Mouse (Mus musculus): ENCODE data around the gene Zhx3. TPM values are rescaled to one million over a fixed set of nuclear protein-coding genes. Genes with fewer than 3 reads are reported as not detected.

Gene Zhx3
- polyA plus RNA-seq, 1 experiment: 26.2 TPM

DNA sequence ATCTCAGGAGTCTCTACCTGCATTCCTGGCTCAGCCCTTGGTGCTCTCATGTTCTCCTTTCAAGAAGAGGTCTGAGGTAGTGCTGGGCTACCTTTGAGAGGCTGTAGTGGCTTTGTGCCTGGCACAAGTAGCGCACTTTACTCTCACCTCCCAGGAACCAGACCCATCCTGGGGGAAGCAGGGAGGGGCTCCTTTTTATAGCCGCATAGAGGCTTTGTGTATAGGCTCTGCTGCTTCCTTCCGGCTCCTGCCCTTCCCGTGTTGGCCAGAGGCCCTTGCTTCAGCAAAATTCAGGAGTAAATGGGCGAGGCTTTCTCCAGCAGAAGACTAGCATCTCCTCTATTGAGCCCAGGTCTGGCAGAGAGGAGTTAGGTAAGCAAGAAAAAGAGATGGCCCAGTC is 134.4 kb downstream of the Zhx3 start:
- Histone ChIP-seq H3K27ac (ENCODE audit: insufficient read depth, low read length) (0 out of 2 replicates have a peak overlapping the region, but pooled peaks have one; percentile 15), H3K4me1 (ENCODE audit: control insufficient read depth, insufficient read depth, low read length) (peaks cover 39% of the 10 kb centered on the region), H3K4me3 (replicated peaks; ENCODE audit: insufficient read depth, low read depth, low read length) (no peak overlapping the region), H3K27me3 (ENCODE audit: control insufficient read depth, insufficient read depth, low read length) (no peaks in the 10 kb centered on the region)
- DNase-seq: no peak
- TF ChIP-seq POLR2A (IDR thresholded peaks at IDR 0.05; ENCODE audit: borderline replicate concordance, insufficient read depth, low read length) (no peak), CTCF (IDR thresholded peaks at IDR 0.05; ENCODE audit: borderline replicate concordance, insufficient read depth, low read depth, low read length) (no peak)
- WGBS: 21% methylated on average over 5 of the region's 5 CpGs

DNA sequence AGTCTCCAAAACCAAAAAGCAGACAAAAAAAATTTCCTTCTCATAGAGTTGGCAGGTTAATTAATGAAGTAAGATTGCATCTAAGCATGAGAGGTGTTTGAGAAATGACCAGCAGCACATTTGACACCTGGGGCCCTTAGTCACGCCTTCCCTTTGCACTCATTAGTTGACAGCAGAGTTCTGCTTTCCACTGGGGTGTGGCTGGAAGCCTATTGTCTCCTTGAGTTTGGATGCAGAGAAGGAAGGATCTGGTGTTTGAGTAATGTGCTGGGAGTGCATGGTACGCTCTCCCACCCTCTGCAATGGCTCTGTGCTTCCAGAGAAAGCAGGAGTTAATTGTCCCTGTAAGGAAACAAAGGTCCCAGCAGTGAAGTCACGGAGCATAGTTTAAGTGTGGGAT is 136.3 kb downstream of the Zhx3 start:
- 93% methylated on average over 3 of the region's 3 CpGs for WGBS
- no peak overlapping the region for H3K4me3 ChIP-seq (replicated peaks; ENCODE audit: insufficient read depth, low read depth, low read length)
- DNase-seq: no peak
- no peaks in the 10 kb centered on the region for H3K27me3 ChIP-seq (ENCODE audit: control insufficient read depth, insufficient read depth, low read length)
- no peak for TF ChIP-seq CTCF (IDR thresholded peaks at IDR 0.05; ENCODE audit: borderline replicate concordance, insufficient read depth, low read depth, low read length)
- no peak for TF ChIP-seq POLR2A (IDR thresholded peaks at IDR 0.05; ENCODE audit: borderline replicate concordance, insufficient read depth, low read length)
- peaks cover 33% of the 10 kb centered on the region for H3K4me1 ChIP-seq (ENCODE audit: control insufficient read depth, insufficient read depth, low read length)
- H3K27ac ChIP-seq (ENCODE audit: insufficient read depth, low read length): no peak overlapping the region

- no peak for DNase-seq
- H3K27ac ChIP-seq (ENCODE audit: insufficient read depth, low read length): no peak overlapping the region
- H3K27me3 ChIP-seq (ENCODE audit: control insufficient read depth, insufficient read depth, low read length): no peaks in the 10 kb centered on the region
- TF ChIP-seq POLR2A (IDR thresholded peaks at IDR 0.05; ENCODE audit: borderline replicate concordance, insufficient read depth, low read length) (no peak), CTCF (IDR thresholded peaks at IDR 0.05; ENCODE audit: borderline replicate concordance, insufficient read depth, low read depth, low read length) (no peak)
- H3K4me1 ChIP-seq (ENCODE audit: control insufficient read depth, insufficient read depth, low read length): peaks cover 30% of the 10 kb centered on the region
- WGBS: 88% methylated on average over 5 of the region's 5 CpGs
- no peak overlapping the region for H3K4me3 ChIP-seq (replicated peaks; ENCODE audit: insufficient read depth, low read depth, low read length)
These were observed 137.0 kb downstream of the Zhx3 start for GRCm38 (mm10) chr2:160735706-160736310.

GRCm38 (mm10) chr2:160734331-160734730 is 138.5 kb downstream of the Zhx3 start:
- DNase-seq: no peak
- Histone ChIP-seq H3K4me1 (ENCODE audit: control insufficient read depth, insufficient read depth, low read length) (peaks cover 27% of the 10 kb centered on the region; the same call in 1 of the 2 replicates), H3K4me3 (replicated peaks; ENCODE audit: insufficient read depth, low read depth, low read length) (no peak overlapping the region), H3K27ac (ENCODE audit: insufficient read depth, low read length) (no peak overlapping the region), H3K27me3 (ENCODE audit: control insufficient read depth, insufficient read depth, low read length) (no peaks in the 10 kb centered on the region)
- WGBS: 36% methylated on average over 3 of the region's 3 CpGs
- TF ChIP-seq CTCF (IDR thresholded peaks at IDR 0.05; ENCODE audit: borderline replicate concordance, insufficient read depth, low read depth, low read length) (no peak), POLR2A (IDR thresholded peaks at IDR 0.05; ENCODE audit: borderline replicate concordance, insufficient read depth, low read length) (no peak)

GRCm38 (mm10) chr2:160733131-160733531 is 139.7 kb downstream of the Zhx3 start:
- DNase-seq: no peak
- H3K27me3 ChIP-seq (ENCODE audit: control insufficient read depth, insufficient read depth, low read length): no peaks in the 10 kb centered on the region
- peaks cover 23% of the 10 kb centered on the region; the same call in 1 of the 2 replicates for H3K4me1 ChIP-seq (ENCODE audit: control insufficient read depth, insufficient read depth, low read length)
- H3K27ac ChIP-seq (ENCODE audit: insufficient read depth, low read length): no peak overlapping the region
- TF ChIP-seq POLR2A (IDR thresholded peaks at IDR 0.05; ENCODE audit: borderline replicate concordance, insufficient read depth, low read length) (no peak), CTCF (IDR thresholded peaks at IDR 0.05; ENCODE audit: borderline replicate concordance, insufficient read depth, low read depth, low read length) (no peak)
- WGBS: 39% methylated on average over 7 of the region's 7 CpGs
- H3K4me3 ChIP-seq (replicated peaks; ENCODE audit: insufficient read depth, low read depth, low read length): peak overlapping the region; percentile 39

DNA sequence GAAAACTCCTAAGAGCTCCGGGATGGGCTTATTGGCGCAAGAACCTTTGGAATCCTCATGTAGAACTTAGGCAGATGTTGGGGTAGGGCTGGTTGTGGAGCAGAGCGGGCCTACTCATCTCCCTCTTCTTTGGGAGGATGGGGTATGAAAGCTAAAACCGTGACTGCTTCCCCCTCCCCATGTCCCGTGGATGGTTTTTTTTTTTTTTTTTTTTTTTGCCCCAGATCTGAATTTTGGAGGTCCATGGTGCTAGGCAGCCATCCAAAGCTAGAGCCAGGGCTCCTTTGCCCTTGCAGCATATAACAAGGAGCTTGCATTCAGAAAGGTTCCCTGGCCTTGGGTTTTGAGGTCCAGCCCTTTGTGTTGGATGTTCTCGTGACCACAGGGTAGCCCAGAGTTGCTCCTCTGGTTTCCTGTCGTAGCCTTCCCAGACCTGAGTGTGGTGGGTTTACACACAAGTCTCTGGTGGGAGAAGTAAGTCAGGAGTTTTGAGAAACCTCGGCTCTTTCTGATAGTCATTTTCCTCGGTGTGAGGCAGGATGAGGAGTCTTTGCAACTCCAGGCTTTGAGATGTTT is 140.3 kb downstream of the Zhx3 start:
- H3K4me1 ChIP-seq (ENCODE audit: control insufficient read depth, insufficient read depth, low read length): peaks cover 17% of the 10 kb centered on the region; the same call in 1 of the 2 replicates

DNA sequence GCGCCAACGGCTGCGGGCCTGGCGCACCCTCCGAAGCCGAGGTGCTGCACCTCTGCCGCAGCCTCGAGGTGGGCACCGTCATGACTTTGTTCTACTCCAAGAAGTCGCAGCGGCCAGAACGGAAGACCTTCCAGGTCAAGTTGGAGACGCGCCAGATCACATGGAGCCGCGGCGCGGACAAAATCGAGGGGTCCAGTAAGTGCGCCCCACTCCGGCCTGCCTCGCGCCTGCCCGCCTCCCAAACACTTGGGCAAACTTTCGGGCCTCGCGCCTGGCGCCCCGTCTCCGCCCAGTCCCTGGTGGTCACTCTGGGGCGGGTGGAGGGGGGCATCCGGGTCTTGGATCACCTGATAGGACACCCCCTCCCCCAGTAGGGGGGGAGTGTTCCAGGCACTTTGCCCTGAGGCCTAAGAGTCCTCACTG is 140.9 kb downstream of the Zhx3 start:
- WGBS: under 1% methylated on average over 32 of the region's 32 CpGs
- Histone ChIP-seq H3K4me3 (replicated peaks; ENCODE audit: insufficient read depth, low read depth, low read length) (peak overlapping the region; percentile 77), H3K27me3 (ENCODE audit: control insufficient read depth, insufficient read depth, low read length) (no peaks in the 10 kb centered on the region), H3K27ac (ENCODE audit: insufficient read depth, low read length) (peak overlapping the region; percentile 37; the same call in 1 of the 2 replicates), H3K4me1 (ENCODE audit: control insufficient read depth, insufficient read depth, low read length) (peaks cover 16% of the 10 kb centered on the region; the same call in 1 of the 2 replicates)
- no peak for TF ChIP-seq POLR2A (IDR thresholded peaks at IDR 0.05; ENCODE audit: borderline replicate concordance, insufficient read depth, low read length)
- no peak for TF ChIP-seq CTCF (IDR thresholded peaks at IDR 0.05; ENCODE audit: borderline replicate concordance, insufficient read depth, low read depth, low read length)
- DNase-seq: peak in 1 of 2 experiments; percentile 63

More for the DNA sequence above, 140.3 kb downstream of the Zhx3 start:
- 31% methylated on average over 9 of the region's 9 CpGs for WGBS
- DNase-seq: no peak
- Histone ChIP-seq H3K27me3 (ENCODE audit: control insufficient read depth, insufficient read depth, low read length) (no peaks in the 10 kb centered on the region), H3K27ac (ENCODE audit: insufficient read depth, low read length) (no peak overlapping the region), H3K4me3 (replicated peaks; ENCODE audit: insufficient read depth, low read depth, low read length) (peak overlapping the region; percentile 77)
- TF ChIP-seq CTCF (IDR thresholded peaks at IDR 0.05; ENCODE audit: borderline replicate concordance, insufficient read depth, low read depth, low read length): no peak
- TF ChIP-seq POLR2A (IDR thresholded peaks at IDR 0.05; ENCODE audit: borderline replicate concordance, insufficient read depth, low read length): no peak
